20 mouse cellular contexts compared by ENCODE assay signal in the genomic region with DNA sequence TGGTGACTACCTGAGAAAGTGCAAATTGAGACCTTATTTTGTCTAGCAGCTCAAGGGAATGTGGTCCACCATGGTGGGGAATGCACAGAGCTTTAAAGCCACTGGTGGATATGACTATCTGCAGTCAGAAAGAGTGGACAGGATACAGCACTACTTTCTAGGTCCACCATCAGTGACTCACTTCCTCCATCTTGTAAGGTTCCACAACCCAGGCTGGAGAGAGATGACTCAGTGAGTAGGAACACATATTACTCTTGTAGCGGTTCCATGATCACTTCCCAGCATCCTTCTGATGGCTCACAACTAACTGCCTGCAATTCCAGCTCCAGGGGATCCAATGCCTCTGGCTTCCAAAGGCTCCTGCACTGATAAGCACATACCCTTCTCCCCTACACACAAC. TPM values are rescaled to one million over a fixed set of nuclear protein-coding genes. Genes with fewer than 3 reads are reported as not detected.
DNase-seq lines count a peak whose midpoint lies in the region; ATAC-seq and TF ChIP-seq lines count a peak whose summit lies in the region.
"Had no signal": no experiment of that assay in that cellular context is flagged by ENCODE, and none has a peak within 500 bp of the region (broad histone marks: within the 10 kb centered on the region; RNA-seq: fewer than 3 reads in every experiment).

No protein-coding gene starts in this region.

- ATAC-seq in midbrain, embryonic 11.5 days (ENCODE audit: low FRiP score) = no peak
- no peak for ATAC-seq in midbrain, embryonic 13.5 days
- ATAC-seq in megakaryocyte progenitor cell, adult 5-6 weeks (replicated peaks; ENCODE audit: poor library complexity) = 0 out of 2 replicates have a peak, but pooled peaks have one; percentile 23
- no peak for ATAC-seq in hindbrain, embryonic 14.5 days (ENCODE audit: low FRiP score)
- ATAC-seq: activated CD4-positive, CD25-positive, alpha-beta regulatory T cell, adult 4 months; forebrain, embryonic 15.5 days; hindbrain, embryonic 16.5 days; Patski had no signal

- DNase-seq in midbrain, embryonic 11.5 days (ENCODE audit: low spot score, missing footprints) = peak; percentile 59
- peak; percentile 61 for DNase-seq in CH12.LX (ENCODE audit: extremely low read depth)
- peak; percentile 16 for DNase-seq in brain, adult 2 months (ENCODE audit: low read depth, low spot score)
- no peak for DNase-seq in c-Kit-positive CD71-positive TER-119-positive erythroid progenitor cells, embryonic 14.5 days (ENCODE audit: low spot score)
- DNase-seq in hindbrain, embryonic 14.5 days (ENCODE audit: low spot score) = no peak
- no peak for DNase-seq in gastrocnemius, postnatal 14 days
- DNase-seq: adrenal gland, postnatal 14 days; cerebellum, adult 11-12 months; cerebellum, adult 9-11 months; cerebellum, postnatal 36 days; kidney, adult 11 months; kidney, adult 9 months had no signal

- H3K36me3 ChIP-seq in midbrain, embryonic 11.5 days (ENCODE audit: control insufficient read depth, insufficient read depth, low read length) = peaks cover 23% of the 10 kb centered on the region
- peaks cover 45% of the 10 kb centered on the region for H3K36me3 ChIP-seq in midbrain, embryonic 13.5 days
- H3K36me3 ChIP-seq in CH12.LX (replicated peaks in 1 of 2; ENCODE audit: control insufficient read depth in 1 of 2, insufficient read depth in 1 of 2, low read length in 1 of 2) = peaks cover 3 to 20% of the 10 kb centered on the region in 2 experiments
- H3K36me3 ChIP-seq in hindbrain, embryonic 14.5 days (replicated peaks; ENCODE audit: control insufficient read depth, insufficient read depth) = peaks cover 10% of the 10 kb centered on the region

- in situ Hi-C loops in CH12.LX (cut with MboI; ENCODE audit: low pct_ligation_motif_present, low pct_unique_long_range_greater_than_20kb, low sequenced_read_pairs) = no loop called here

- no peaks in the 10 kb centered on the region for H3K27me3 ChIP-seq in midbrain, embryonic 11.5 days (ENCODE audit: control insufficient read depth, insufficient read depth, low read length)
- no peaks in the 10 kb centered on the region for H3K27me3 ChIP-seq in midbrain, embryonic 13.5 days
- H3K27me3 ChIP-seq in CH12.LX (replicated peaks) = no peaks in the 10 kb centered on the region
- H3K27me3 ChIP-seq in hindbrain, embryonic 14.5 days (ENCODE audit: control insufficient read depth, insufficient read depth, low read length) = no peaks in the 10 kb centered on the region
- H3K27me3 ChIP-seq: embryonic facial prominence, embryonic 13.5 days; forebrain, embryonic 15.5 days; heart, embryonic 12.5 days; Patski had no signal

- no peaks in the 10 kb centered on the region for H3K4me1 ChIP-seq in midbrain, embryonic 11.5 days (ENCODE audit: control insufficient read depth, insufficient read depth, low read length)
- H3K4me1 ChIP-seq in midbrain, embryonic 13.5 days (replicated peaks) = no peaks in the 10 kb centered on the region
- H3K4me1 ChIP-seq in CH12.LX (ENCODE audit: control insufficient read depth in 1 of 2, insufficient read depth in 2 of 2) = peaks cover 17 to 35% of the 10 kb centered on the region in 2 experiments
- H3K4me1 ChIP-seq in hindbrain, embryonic 14.5 days (replicated peaks; ENCODE audit: control insufficient read depth, insufficient read depth, low read length) = no peaks in the 10 kb centered on the region
- H3K4me1 ChIP-seq: embryonic facial prominence, embryonic 13.5 days; forebrain, embryonic 15.5 days; heart, embryonic 12.5 days had no signal

- no peaks in the 10 kb centered on the region for H3K79me2 ChIP-seq in CH12.LX (replicated peaks; ENCODE audit: control insufficient read depth, extremely low read depth, insufficient read depth, poor library complexity, severe bottlenecking)

- TF ChIP-seq POLR2A in CH12.LX (IDR thresholded peaks at IDR 0.05; ENCODE audit: low read depth, low read length) = no peak

- no peak overlapping the region for H3K4me2 ChIP-seq in midbrain, embryonic 11.5 days
- H3K4me2 ChIP-seq in midbrain, embryonic 13.5 days (replicated peaks) = no peak overlapping the region
- H3K4me2 ChIP-seq in CH12.LX (ENCODE audit: insufficient read depth, low read depth, poor library complexity, severe bottlenecking) = no peak overlapping the region
- H3K4me2 ChIP-seq in hindbrain, embryonic 14.5 days (replicated peaks) = no peak overlapping the region
- H3K4me2 ChIP-seq: embryonic facial prominence, embryonic 13.5 days; forebrain, embryonic 15.5 days; heart, embryonic 12.5 days had no signal

- intact Hi-C loops in gastrocnemius, postnatal 14 days (cut with DNase I; ENCODE audit: low total_unique reads) = no loop called here

- no peak overlapping the region for H3K27ac ChIP-seq in midbrain, embryonic 11.5 days (ENCODE audit: low read depth, low read length)
- H3K27ac ChIP-seq in midbrain, embryonic 13.5 days = no peak overlapping the region
- H3K27ac ChIP-seq in CH12.LX (ENCODE audit: insufficient read depth, low read depth) = no peak overlapping the region
- no peak overlapping the region for H3K27ac ChIP-seq in hindbrain, embryonic 14.5 days
- H3K27ac ChIP-seq: embryonic facial prominence, embryonic 13.5 days; forebrain, embryonic 15.5 days had no signal

- no peak for TF ChIP-seq RAD21 in CH12.LX (IDR thresholded peaks at IDR 0.05; ENCODE audit: low read depth, low read length)

- H3K9me3 ChIP-seq in midbrain, embryonic 11.5 days (ENCODE audit: control insufficient read depth, low read length) = peaks cover 15% of the 10 kb centered on the region
- peaks cover 21% of the 10 kb centered on the region for H3K9me3 ChIP-seq in midbrain, embryonic 13.5 days
- no peaks in the 10 kb centered on the region for H3K9me3 ChIP-seq in CH12.LX (replicated peaks; ENCODE audit: low read length)
- peaks cover 26% of the 10 kb centered on the region for H3K9me3 ChIP-seq in hindbrain, embryonic 14.5 days (ENCODE audit: control insufficient read depth, low read length)

- H3K9ac ChIP-seq in midbrain, embryonic 11.5 days (ENCODE audit: low read length) = no peak overlapping the region
- no peak overlapping the region for H3K9ac ChIP-seq in midbrain, embryonic 13.5 days (replicated peaks)
- H3K9ac ChIP-seq in CH12.LX (ENCODE audit: insufficient read depth, low read depth) = no peak overlapping the region
- H3K9ac ChIP-seq in hindbrain, embryonic 14.5 days = no peak overlapping the region
- H3K9ac ChIP-seq: embryonic facial prominence, embryonic 13.5 days; forebrain, embryonic 15.5 days; heart, embryonic 12.5 days had no signal

- WGBS in midbrain, embryonic 11.5 days = 94% methylated on average over 1 of the region's 1 CpGs
- 96% methylated on average over 1 of the region's 1 CpGs for WGBS in midbrain, embryonic 13.5 days
- 96% methylated on average over 1 of the region's 1 CpGs for WGBS in hindbrain, embryonic 14.5 days

- no peak overlapping the region for H3K4me3 ChIP-seq in midbrain, embryonic 11.5 days (ENCODE audit: low read depth, low read length)
- H3K4me3 ChIP-seq in midbrain, embryonic 13.5 days (replicated peaks) = no peak overlapping the region
- H3K4me3 ChIP-seq in CH12.LX (replicated peaks in 1 of 3; ENCODE audit: low read depth in 2 of 3, low read length in 2 of 3, poor library complexity in 1 of 3) = no peak overlapping the region
- no peak overlapping the region for H3K4me3 ChIP-seq in hindbrain, embryonic 14.5 days (replicated peaks; ENCODE audit: low read length)
- H3K4me3 ChIP-seq: embryonic facial prominence, embryonic 13.5 days; forebrain, embryonic 15.5 days; heart, embryonic 12.5 days had no signal

- TF ChIP-seq CTCF in CH12.LX (conservative IDR thresholded peaks at IDR 0.05 in 1 of 2, IDR thresholded peaks at IDR 0.05 in 1 of 2; ENCODE audit: low read depth in 2 of 2, low read length in 2 of 2) = no peak

- TF ChIP-seq EP300 in CH12.LX (IDR thresholded peaks at IDR 0.05; ENCODE audit: low read length) = peak; percentile 76

- dilution Hi-C loops in CH12.LX (cut with MboI; ENCODE audit: extremely low pct_ligation_motif_present, extremely low pct_unique_long_range_greater_than_20kb, low sequenced_read_pairs) = no loop called here

TF ChIP-seq in CH12.LX, 34 proteins besides CTCF, POLR2A, EP300 and RAD21 (continues in another document):
- TF ChIP-seq GABPA (IDR thresholded peaks at IDR 0.05; ENCODE audit: insufficient replicate concordance, low read depth, low read length) = no peak
- TF ChIP-seq MXI1 (IDR thresholded peaks at IDR 0.05; ENCODE audit: low read depth, low read length) = no peak
- no peak for TF ChIP-seq E2F4 (IDR thresholded peaks at IDR 0.05; ENCODE audit: insufficient replicate concordance, low read depth, low read length)
- TF ChIP-seq HCFC1 (IDR thresholded peaks at IDR 0.05; ENCODE audit: low read depth, low read length) = no peak
- no peak for TF ChIP-seq CHD1 (IDR thresholded peaks at IDR 0.05; ENCODE audit: low read depth, low read length)
- TF ChIP-seq KAT2A (IDR thresholded peaks at IDR 0.05; ENCODE audit: insufficient replicate concordance, low read length) = no peak
- no peak for TF ChIP-seq ZKSCAN1 (IDR thresholded peaks at IDR 0.05; ENCODE audit: borderline replicate concordance, low read depth, low read length)
- TF ChIP-seq ZC3H11A (IDR thresholded peaks at IDR 0.05; ENCODE audit: low read depth, low read length) = no peak
- TF ChIP-seq JUND (conservative IDR thresholded peaks at IDR 0.05; ENCODE audit: low read depth, low read length) = peak; percentile 77
- no peak for TF ChIP-seq ELF1 (IDR thresholded peaks at IDR 0.05; ENCODE audit: low read depth, low read length)
- TF ChIP-seq JUN (IDR thresholded peaks at IDR 0.05; ENCODE audit: insufficient read depth, low read depth, low read length) = peak; percentile 60
- no peak for TF ChIP-seq SIN3A (IDR thresholded peaks at IDR 0.05; ENCODE audit: low read length)
- TF ChIP-seq ZMIZ1 (IDR thresholded peaks at IDR 0.05; ENCODE audit: low read depth, low read length) = no peak
- TF ChIP-seq PAX5 (IDR thresholded peaks at IDR 0.05; ENCODE audit: low read length) = no peak
- TF ChIP-seq TBP (conservative IDR thresholded peaks at IDR 0.05; ENCODE audit: low read depth, low read length) = no peak
- TF ChIP-seq USF1 (IDR thresholded peaks at IDR 0.05; ENCODE audit: low read depth, low read length) = no peak
- no peak for TF ChIP-seq NELFE (IDR thresholded peaks at IDR 0.05; ENCODE audit: low read depth, low read length)

RNA-seq across cellular contexts. Expression of gene Cdkal1, which starts 47.9 kb away (rescaled TPM):
- polyA plus RNA-seq in midbrain, embryonic 11.5 days (2014; fragmentation: Nextera tagmentation; extraction: Ambion mirVana) = 35.1 and 35.7 TPM in 2 replicates
- polyA plus RNA-seq in midbrain, embryonic 13.5 days (2015; fragmentation: Nextera tagmentation; extraction: Ambion mirVana) = 21.8 and 26.6 TPM in 2 replicates
- total RNA-seq in CH12.LX (2012; rRNA removed) (9.5 and 11.3 TPM in 2 replicates), CH12.LX (2014; rRNA removed) (8.7 and 13.3 TPM in 2 replicates)
- polyA plus RNA-seq in CH12.LX (2012; ENCODE audit: insufficient read length, low read depth) = 13.7 and 14.9 TPM in 2 replicates
- total RNA-seq in megakaryocyte progenitor cell, adult 5-6 weeks (2015) = 20.5 and 27.0 TPM in 2 replicates
- total RNA-seq in megakaryocyte progenitor cell, adult 5-6 weeks (2017) = 48.2 and 52.0 TPM in 2 replicates
- polyA plus RNA-seq in hindbrain, embryonic 14.5 days (2014; fragmentation: Nextera tagmentation; extraction: Ambion mirVana) = 19.4 and 22.9 TPM in 2 replicates
- total RNA-seq in gastrocnemius, postnatal 14 days (2021) = 10 to 100 TPM; 25.0 to 28.2 TPM

Comparison
In these comparisons a context has a peak if more than half of its experiments do, and no peak if none do; other contexts are left out.
1. DNase-seq: peak in midbrain, embryonic 11.5 days (single experiment), CH12.LX (single experiment) and brain, adult 2 months (single experiment); none in c-Kit-positive CD71-positive TER-119-positive erythroid progenitor cells, embryonic 14.5 days (single experiment), hindbrain, embryonic 14.5 days (single experiment) and gastrocnemius, postnatal 14 days (single experiment).